Mouse (Mus musculus): ENCODE results near the gene Foxj1.

DNA sequence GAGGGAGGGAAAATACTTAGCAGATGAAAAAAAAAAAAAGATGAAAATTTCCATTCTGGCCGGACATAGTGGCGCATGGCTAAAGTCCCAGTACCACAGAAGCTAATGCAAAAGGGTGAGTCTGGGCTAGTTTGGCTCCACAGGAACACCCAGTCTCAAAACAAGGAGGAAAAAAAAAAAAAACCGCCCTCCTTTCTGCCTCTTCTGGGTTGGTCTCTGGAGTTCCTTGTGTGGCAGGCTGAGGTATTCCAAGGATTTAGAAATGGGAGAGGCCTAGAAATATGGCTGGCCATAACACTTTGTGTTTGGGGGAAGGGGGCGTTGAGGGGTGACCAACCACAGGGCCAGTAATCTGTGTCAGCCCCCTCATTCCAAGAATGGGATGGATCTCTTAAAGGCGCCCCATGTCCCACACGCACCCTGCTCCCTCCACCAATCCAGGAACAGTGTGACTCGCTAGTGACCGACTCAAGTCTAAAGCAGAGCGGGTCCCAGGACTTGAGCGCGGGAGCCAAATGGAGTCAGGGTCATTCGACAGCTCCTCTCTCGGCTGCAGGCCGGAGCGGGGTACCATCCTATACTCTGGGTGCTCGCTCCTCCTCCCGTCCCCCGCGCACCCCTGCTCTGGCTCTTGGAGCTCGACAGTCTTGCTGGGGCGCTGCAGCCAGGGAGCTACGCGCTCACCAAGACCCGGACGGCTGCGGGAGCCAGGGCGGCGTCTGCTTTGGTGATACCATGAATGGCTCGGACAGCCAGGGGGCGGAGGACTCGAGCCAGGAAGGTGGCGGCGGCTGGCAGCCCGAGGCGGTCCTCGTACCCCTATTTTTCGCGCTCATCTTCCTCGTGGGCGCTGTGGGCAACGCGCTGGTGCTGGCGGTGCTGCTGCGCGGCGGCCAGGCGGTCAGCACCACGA lies 54.2 kb downstream of the Foxj1 start, which contains the start of gene Galr2:
- TF ChIP-seq CTCF (IDR thresholded peaks at IDR 0.05; ENCODE audit: low read depth, low read length) (no peak), POLR2A (IDR thresholded peaks at IDR 0.05; ENCODE audit: insufficient read depth, low read length) (no peak), EP300 (IDR thresholded peaks at IDR 0.05; ENCODE audit: insufficient read depth, low read depth, low read length) (no peak)
